Mouse (Mus musculus): ENCODE measurements around the gene Gas7. TPM values are rescaled to one million over a fixed set of nuclear protein-coding genes. Genes with fewer than 3 reads are reported as not detected.

Gene Gas7
- polyA plus RNA-seq, 1 experiment: 3.6 TPM

- Histone ChIP-seq H3K36me3 (ENCODE audit: control insufficient read depth, insufficient read depth, low read length) (no peaks in the 10 kb centered on the region), H3K4me3 (ENCODE audit: insufficient read depth, low read depth, low read length) (no peak overlapping the region), H3K4me1 (ENCODE audit: control insufficient read depth, insufficient read depth, low read length) (no peaks in the 10 kb centered on the region), H3K27me3 (replicated peaks; ENCODE audit: control insufficient read depth, insufficient read depth, low read length) (no peaks in the 10 kb centered on the region), H3K27ac (ENCODE audit: insufficient read depth, low read depth, low read length) (no peak overlapping the region)
- DNase-seq: no peak
- WGBS: 81% methylated on average over 9 of the region's 9 CpGs
- TF ChIP-seq CTCF (conservative IDR thresholded peaks at IDR 0.05; ENCODE audit: insufficient read depth, insufficient read length, low read depth, low read length): no peak
- no peak for TF ChIP-seq POLR2A (IDR thresholded peaks at IDR 0.05; ENCODE audit: low read depth, low read length)
Observed at GRCm38 (mm10) chr11:67653521-67654090, 198.4 kb downstream of the Gas7 start.

- H3K4me3 ChIP-seq (ENCODE audit: insufficient read depth, low read depth, low read length): no peak overlapping the region
- H3K27me3 ChIP-seq (replicated peaks; ENCODE audit: control insufficient read depth, insufficient read depth, low read length): no peaks in the 10 kb centered on the region
- TF ChIP-seq POLR2A (IDR thresholded peaks at IDR 0.05; ENCODE audit: low read depth, low read length) (no peak), CTCF (conservative IDR thresholded peaks at IDR 0.05; ENCODE audit: insufficient read depth, insufficient read length, low read depth, low read length) (no peak)
- 90% methylated on average over 4 of the region's 4 CpGs for WGBS
- no peaks in the 10 kb centered on the region for H3K36me3 ChIP-seq (ENCODE audit: control insufficient read depth, insufficient read depth, low read length)
- H3K27ac ChIP-seq (ENCODE audit: insufficient read depth, low read depth, low read length): no peak overlapping the region
- no peak for DNase-seq
- no peaks in the 10 kb centered on the region for H3K4me1 ChIP-seq (ENCODE audit: control insufficient read depth, insufficient read depth, low read length)
Observed at GRCm38 (mm10) chr11:67654514-67654913, 199.3 kb downstream of the Gas7 start.

GRCm38 (mm10) chr11:67655236-67655959 is 200.2 kb downstream of the Gas7 start:
- no peaks in the 10 kb centered on the region for H3K27me3 ChIP-seq (replicated peaks; ENCODE audit: control insufficient read depth, insufficient read depth, low read length)
- no peak overlapping the region for H3K4me3 ChIP-seq (ENCODE audit: insufficient read depth, low read depth, low read length)
- no peak for DNase-seq
- no peaks in the 10 kb centered on the region for H3K36me3 ChIP-seq (ENCODE audit: control insufficient read depth, insufficient read depth, low read length)
- H3K4me1 ChIP-seq (ENCODE audit: control insufficient read depth, insufficient read depth, low read length): no peaks in the 10 kb centered on the region
- no peak overlapping the region for H3K27ac ChIP-seq (ENCODE audit: insufficient read depth, low read depth, low read length)
- TF ChIP-seq CTCF (conservative IDR thresholded peaks at IDR 0.05; ENCODE audit: insufficient read depth, insufficient read length, low read depth, low read length): no peak
- TF ChIP-seq POLR2A (IDR thresholded peaks at IDR 0.05; ENCODE audit: low read depth, low read length): no peak
- 75% methylated on average over 17 of the region's 17 CpGs for WGBS

- Histone ChIP-seq H3K27ac (ENCODE audit: insufficient read depth, low read depth, low read length) (no peak overlapping the region), H3K4me3 (ENCODE audit: insufficient read depth, low read depth, low read length) (no peak overlapping the region), H3K36me3 (ENCODE audit: control insufficient read depth, insufficient read depth, low read length) (no peaks in the 10 kb centered on the region), H3K27me3 (replicated peaks; ENCODE audit: control insufficient read depth, insufficient read depth, low read length) (no peaks in the 10 kb centered on the region), H3K4me1 (ENCODE audit: control insufficient read depth, insufficient read depth, low read length) (no peaks in the 10 kb centered on the region)
- no peak for DNase-seq
- 85% methylated on average over 7 of the region's 7 CpGs for WGBS
- no peak for TF ChIP-seq CTCF (conservative IDR thresholded peaks at IDR 0.05; ENCODE audit: insufficient read depth, insufficient read length, low read depth, low read length)
- no peak for TF ChIP-seq POLR2A (IDR thresholded peaks at IDR 0.05; ENCODE audit: low read depth, low read length)
Observed at GRCm38 (mm10) chr11:67656366-67656765, 201.1 kb downstream of the Gas7 start.

DNA sequence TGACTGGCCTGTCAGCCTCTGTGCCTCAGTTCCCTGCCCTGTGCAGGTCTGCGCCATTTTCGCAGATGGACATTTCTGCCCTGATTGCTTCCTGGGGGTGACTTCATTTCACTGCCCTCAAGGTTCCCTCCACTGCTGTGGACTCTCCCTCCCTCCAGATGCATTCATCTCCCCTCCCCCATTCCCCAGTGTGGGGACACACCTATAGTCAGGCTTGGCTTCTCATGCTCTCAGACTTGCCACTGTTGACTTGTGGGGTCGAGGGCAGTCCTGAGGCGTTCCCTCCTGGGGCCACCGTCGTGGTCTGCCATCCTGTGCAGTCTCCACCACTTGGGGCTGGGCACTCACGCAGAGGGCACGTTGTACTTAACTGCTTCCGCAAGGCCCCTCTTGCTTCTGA is 201.6 kb downstream of the Gas7 start:
- no peak overlapping the region for H3K4me3 ChIP-seq (ENCODE audit: insufficient read depth, low read depth, low read length)
- WGBS: 84% methylated on average over 9 of the region's 9 CpGs
- H3K27me3 ChIP-seq (replicated peaks; ENCODE audit: control insufficient read depth, insufficient read depth, low read length): no peaks in the 10 kb centered on the region
- no peaks in the 10 kb centered on the region for H3K4me1 ChIP-seq (ENCODE audit: control insufficient read depth, insufficient read depth, low read length)
- H3K36me3 ChIP-seq (ENCODE audit: control insufficient read depth, insufficient read depth, low read length): no peaks in the 10 kb centered on the region
- no peak for DNase-seq
- H3K27ac ChIP-seq (ENCODE audit: insufficient read depth, low read depth, low read length): no peak overlapping the region
- TF ChIP-seq POLR2A (IDR thresholded peaks at IDR 0.05; ENCODE audit: low read depth, low read length) (no peak), CTCF (conservative IDR thresholded peaks at IDR 0.05; ENCODE audit: insufficient read depth, insufficient read length, low read depth, low read length) (no peak)

- no peaks in the 10 kb centered on the region for H3K27me3 ChIP-seq (replicated peaks; ENCODE audit: control insufficient read depth, insufficient read depth, low read length)
- no peaks in the 10 kb centered on the region for H3K4me1 ChIP-seq (ENCODE audit: control insufficient read depth, insufficient read depth, low read length)
- TF ChIP-seq POLR2A (IDR thresholded peaks at IDR 0.05; ENCODE audit: low read depth, low read length) (no peak), CTCF (conservative IDR thresholded peaks at IDR 0.05; ENCODE audit: insufficient read depth, insufficient read length, low read depth, low read length) (peak; percentile 70)
- no peaks in the 10 kb centered on the region for H3K36me3 ChIP-seq (ENCODE audit: control insufficient read depth, insufficient read depth, low read length)
- peak; percentile 37 for DNase-seq
- H3K4me3 ChIP-seq (ENCODE audit: insufficient read depth, low read depth, low read length): no peak overlapping the region
- WGBS: 45% methylated on average over 11 of the region's 11 CpGs
- H3K27ac ChIP-seq (ENCODE audit: insufficient read depth, low read depth, low read length): no peak overlapping the region
Observed at GRCm38 (mm10) chr11:67657685-67658382, 202.6 kb downstream of the Gas7 start.

GRCm38 (mm10) chr11:67661465-67661864 is 206.2 kb downstream of the Gas7 start:
- no peaks in the 10 kb centered on the region for H3K36me3 ChIP-seq (ENCODE audit: control insufficient read depth, insufficient read depth, low read length)
- WGBS: 88% methylated on average over 8 of the region's 8 CpGs
- no peak overlapping the region for H3K4me3 ChIP-seq (ENCODE audit: insufficient read depth, low read depth, low read length)
- no peak for TF ChIP-seq POLR2A (IDR thresholded peaks at IDR 0.05; ENCODE audit: low read depth, low read length)
- no peak for TF ChIP-seq CTCF (conservative IDR thresholded peaks at IDR 0.05; ENCODE audit: insufficient read depth, insufficient read length, low read depth, low read length)
- DNase-seq: no peak
- no peak overlapping the region for H3K27ac ChIP-seq (ENCODE audit: insufficient read depth, low read depth, low read length)
- H3K4me1 ChIP-seq (ENCODE audit: control insufficient read depth, insufficient read depth, low read length): no peaks in the 10 kb centered on the region
- no peaks in the 10 kb centered on the region for H3K27me3 ChIP-seq (replicated peaks; ENCODE audit: control insufficient read depth, insufficient read depth, low read length)
